Mouse (Mus musculus) megakaryocyte, embryonic 14.5 days (primary cell): ENCODE results near the gene Gna15.

ENCODE experiments used
- FLI1 ChIP-seq: IDR thresholded peaks from 2 replicates; pipeline ENCODE4 v1.6.1; 2012; ENCODE audit warnings: low read length, inconsistent platforms, mixed read lengths
- GATA1 ChIP-seq: IDR thresholded peaks from 3 replicates; pipeline ENCODE4 v1.6.1; 2012; ENCODE audit warnings: mixed read lengths, low read length, inconsistent platforms, borderline replicate concordance

DNA sequence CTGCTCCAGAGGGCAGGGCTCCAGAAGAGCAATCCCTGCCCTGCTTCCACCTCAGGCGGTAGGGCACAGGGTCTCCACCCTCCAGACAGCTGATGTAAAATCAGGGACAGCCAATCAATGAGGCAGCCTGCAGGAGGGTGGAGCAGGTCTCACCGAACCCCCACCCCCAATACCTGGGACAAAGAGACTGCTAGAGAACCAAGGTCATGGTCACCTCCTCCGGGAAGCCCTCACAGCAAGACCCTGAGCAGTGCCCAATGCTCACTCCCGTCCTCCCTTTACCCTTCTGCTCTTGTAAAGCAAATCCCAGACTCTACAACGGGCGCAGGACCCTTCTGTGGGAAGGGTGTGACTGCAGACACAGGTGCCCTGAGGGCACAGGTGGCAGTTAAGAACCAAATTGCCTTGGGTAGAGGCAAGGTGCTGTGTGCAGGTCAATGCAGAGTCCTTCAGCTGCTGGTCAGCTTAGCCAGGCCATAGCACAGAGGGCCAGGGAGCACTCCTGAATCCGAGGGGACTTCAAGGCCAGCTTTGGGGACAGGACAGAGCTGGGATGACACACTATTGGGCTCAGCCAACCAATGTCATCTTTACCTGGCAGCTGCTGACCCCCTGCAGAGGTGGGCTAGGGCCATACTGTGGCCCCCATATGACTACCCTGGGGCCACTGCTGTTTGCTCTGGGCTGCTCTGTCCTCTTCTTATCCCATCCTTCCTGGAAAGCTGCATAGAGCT lies 18.9 kb upstream of the Gna15 start:
- TF ChIP-seq GATA1 (no peak), FLI1 (no peak)
